Mouse (Mus musculus): Measurements from ENCODE around the gene Olfr1137. TPM values are rescaled to one million over a fixed set of nuclear protein-coding genes. Genes with fewer than 3 reads are reported as not detected.

The Olfr1137 gene
- not detected in 2 replicates for polyA plus RNA-seq (2015; fragmentation: Nextera tagmentation; extraction: Ambion mirVana)

- no peaks in the 10 kb centered on the region for H3K27me3 ChIP-seq
- no peak within 1 kb of the TSS for H3K27ac ChIP-seq
- H3K4me1 ChIP-seq = no peaks in the 10 kb centered on the region
- H3K9ac ChIP-seq = no peak within 1 kb of the TSS
- no peaks in the 10 kb centered on the region for H3K36me3 ChIP-seq
- no peaks in the 10 kb centered on the region for H3K9me3 ChIP-seq
- ATAC-seq (ENCODE audit: low FRiP score, low read depth) = no peak
- no peak within 1 kb of the TSS for H3K4me3 ChIP-seq
- H3K4me2 ChIP-seq (replicated peaks) = no peak within 1 kb of the TSS
Observed at GRCm38 (mm10) chr2:87713079-87713478, at the start of gene Olfr1137. Gene Olfr1137 (minus strand): TSS chr2:87713179.

GRCm38 (mm10) chr2:87753891-87754290 is 40.9 kb upstream of the Olfr1137 start, which contains the start of gene Olfr1141:
Gene Olfr1141 (minus strand): TSS chr2:87753991.
- Histone ChIP-seq H3K4me1 (no peaks in the 10 kb centered on the region), H3K36me3 (no peaks in the 10 kb centered on the region), H3K9me3 (no peaks in the 10 kb centered on the region), H3K9ac (no peak within 1 kb of the TSS), H3K27ac (no peak within 1 kb of the TSS), H3K27me3 (no peaks in the 10 kb centered on the region), H3K4me3 (no peak within 1 kb of the TSS), H3K4me2 (replicated peaks) (no peak within 1 kb of the TSS)
- WGBS = 82% methylated on average over 1 of the region's 1 CpGs
- ATAC-seq (ENCODE audit: low FRiP score, low read depth) = no peak

- no peaks in the 10 kb centered on the region for H3K36me3 ChIP-seq
- H3K27ac ChIP-seq = no peak within 1 kb of the TSS
- no peak for ATAC-seq (ENCODE audit: low FRiP score, low read depth)
- no peak within 1 kb of the TSS for H3K4me3 ChIP-seq
- H3K9ac ChIP-seq = no peak within 1 kb of the TSS
- no peaks in the 10 kb centered on the region for H3K27me3 ChIP-seq
- H3K4me1 ChIP-seq = no peaks in the 10 kb centered on the region
- H3K9me3 ChIP-seq = no peaks in the 10 kb centered on the region
- WGBS = 78% methylated on average over 3 of the region's 3 CpGs
- H3K4me2 ChIP-seq (replicated peaks) = no peak within 1 kb of the TSS
Observed at GRCm38 (mm10) chr2:87743452-87743851, 30.5 kb upstream of the Olfr1137 start, which contains the start of gene Olfr1140. Gene Olfr1140 (plus strand): TSS chr2:87743752.

- no peaks in the 10 kb centered on the region for H3K27me3 ChIP-seq
- no peak within 1 kb of the TSS for H3K4me2 ChIP-seq (replicated peaks)
- no peak within 1 kb of the TSS for H3K4me3 ChIP-seq
- no peak for ATAC-seq (ENCODE audit: low FRiP score, low read depth)
- H3K36me3 ChIP-seq = no peaks in the 10 kb centered on the region
- no peaks in the 10 kb centered on the region for H3K9me3 ChIP-seq
- H3K9ac ChIP-seq = no peak within 1 kb of the TSS
- no peak within 1 kb of the TSS for H3K27ac ChIP-seq
- no peaks in the 10 kb centered on the region for H3K4me1 ChIP-seq
- WGBS = 79% methylated on average over 1 of the region's 1 CpGs
Observed at GRCm38 (mm10) chr2:87739878-87740277, 26.9 kb upstream of the Olfr1137 start, which contains the start of gene Olfr1138. Gene Olfr1138 (minus strand): TSS chr2:87739978.

GRCm38 (mm10) chr2:87693847-87694246 is 19.1 kb downstream of the Olfr1137 start, which contains the start of gene Olfr1136:
Gene Olfr1136 (minus strand): TSS chr2:87693947.
- no peaks in the 10 kb centered on the region for H3K9me3 ChIP-seq
- no peak within 1 kb of the TSS for H3K9ac ChIP-seq
- no peak within 1 kb of the TSS for H3K4me2 ChIP-seq (replicated peaks)
- H3K27ac ChIP-seq = no peak within 1 kb of the TSS
- ATAC-seq (ENCODE audit: low FRiP score, low read depth) = no peak
- H3K4me1 ChIP-seq = no peaks in the 10 kb centered on the region
- H3K4me3 ChIP-seq = no peak within 1 kb of the TSS
- no peaks in the 10 kb centered on the region for H3K36me3 ChIP-seq
- no peaks in the 10 kb centered on the region for H3K27me3 ChIP-seq

- 24% methylated on average over 1 of the region's 1 CpGs for WGBS
- no peaks in the 10 kb centered on the region for H3K36me3 ChIP-seq
- H3K4me3 ChIP-seq = no peak within 1 kb of the TSS
- H3K27ac ChIP-seq = no peak within 1 kb of the TSS
- ATAC-seq (ENCODE audit: low FRiP score, low read depth) = no peak
- H3K9me3 ChIP-seq = no peaks in the 10 kb centered on the region
- no peak within 1 kb of the TSS for H3K4me2 ChIP-seq (replicated peaks)
- no peaks in the 10 kb centered on the region for H3K4me1 ChIP-seq
- H3K27me3 ChIP-seq = no peaks in the 10 kb centered on the region
- no peak within 1 kb of the TSS for H3K9ac ChIP-seq
Observed at GRCm38 (mm10) chr2:87673564-87673963, 39.4 kb downstream of the Olfr1137 start, which contains the start of gene Olfr1135. Gene Olfr1135 (minus strand): TSS chr2:87673664.

Other genes starting within 250 kb of the Olfr1137 start
- gene Pramel7, start 216.1 kb downstream of the Olfr1137 start, polyA plus RNA-seq (2015; fragmentation: Nextera tagmentation; extraction: Ambion mirVana) = not detected in 2 replicates
- gene Pramel6, start 206.6 kb downstream of the Olfr1137 start, polyA plus RNA-seq (2015; fragmentation: Nextera tagmentation; extraction: Ambion mirVana) = not detected in 2 replicates
- not detected in 2 replicates for gene Olfr153, start 181.4 kb downstream of the Olfr1137 start, polyA plus RNA-seq (2015; fragmentation: Nextera tagmentation; extraction: Ambion mirVana)
- not detected in 2 replicates for gene Olfr1128, start 167.6 kb downstream of the Olfr1137 start, polyA plus RNA-seq (2015; fragmentation: Nextera tagmentation; extraction: Ambion mirVana)
- not detected in 2 replicates for gene Olfr1129, start 139.3 kb downstream of the Olfr1137 start, polyA plus RNA-seq (2015; fragmentation: Nextera tagmentation; extraction: Ambion mirVana)
- not detected in 2 replicates for gene Olfr1130, start 107.0 kb downstream of the Olfr1137 start, polyA plus RNA-seq (2015; fragmentation: Nextera tagmentation; extraction: Ambion mirVana)
- not detected in 2 replicates for gene Olfr1131, start 86.1 kb downstream of the Olfr1137 start, polyA plus RNA-seq (2015; fragmentation: Nextera tagmentation; extraction: Ambion mirVana)
- gene Olfr1132, start 75.6 kb downstream of the Olfr1137 start, polyA plus RNA-seq (2015; fragmentation: Nextera tagmentation; extraction: Ambion mirVana) = not detected in 2 replicates
- not detected in 2 replicates for gene Olfr1133, start 65.8 kb downstream of the Olfr1137 start, polyA plus RNA-seq (2015; fragmentation: Nextera tagmentation; extraction: Ambion mirVana)
- gene Olfr1134, start 54.7 kb downstream of the Olfr1137 start, polyA plus RNA-seq (2015; fragmentation: Nextera tagmentation; extraction: Ambion mirVana) = not detected in 2 replicates
- not detected in 2 replicates for gene Olfr1135, start 39.5 kb downstream of the Olfr1137 start, polyA plus RNA-seq (2015; fragmentation: Nextera tagmentation; extraction: Ambion mirVana)
- not detected in 2 replicates for gene Olfr1136, start 19.2 kb downstream of the Olfr1137 start, polyA plus RNA-seq (2015; fragmentation: Nextera tagmentation; extraction: Ambion mirVana)
- not detected in 2 replicates for gene Olfr1138, start 26.8 kb upstream of the Olfr1137 start, polyA plus RNA-seq (2015; fragmentation: Nextera tagmentation; extraction: Ambion mirVana)
- gene Olfr1140, start 30.6 kb upstream of the Olfr1137 start, polyA plus RNA-seq (2015; fragmentation: Nextera tagmentation; extraction: Ambion mirVana) = not detected in 2 replicates
- gene Olfr1141, start 40.8 kb upstream of the Olfr1137 start, polyA plus RNA-seq (2015; fragmentation: Nextera tagmentation; extraction: Ambion mirVana) = not detected in 2 replicates
- gene Olfr152, start 66.3 kb upstream of the Olfr1137 start, polyA plus RNA-seq (2015; fragmentation: Nextera tagmentation; extraction: Ambion mirVana) = not detected in 2 replicates
- not detected in 2 replicates for gene Olfr1143, start 87.4 kb upstream of the Olfr1137 start, polyA plus RNA-seq (2015; fragmentation: Nextera tagmentation; extraction: Ambion mirVana)
- not detected in 2 replicates for gene Olfr1145, start 96.6 kb upstream of the Olfr1137 start, polyA plus RNA-seq (2015; fragmentation: Nextera tagmentation; extraction: Ambion mirVana)
- gene Olfr1148, start 117.4 kb upstream of the Olfr1137 start, polyA plus RNA-seq (2015; fragmentation: Nextera tagmentation; extraction: Ambion mirVana) = not detected in 2 replicates
- gene Olfr1150-ps1, start 130.8 kb upstream of the Olfr1137 start, polyA plus RNA-seq (2015; fragmentation: Nextera tagmentation; extraction: Ambion mirVana) = not detected in 2 replicates
- gene Olfr1151, start 142.7 kb upstream of the Olfr1137 start, polyA plus RNA-seq (2015; fragmentation: Nextera tagmentation; extraction: Ambion mirVana) = not detected in 2 replicates
- 0.03 TPM in 1 of 2 replicates, not detected in the other for gene Olfr1152, start 153.3 kb upstream of the Olfr1137 start, polyA plus RNA-seq (2015; fragmentation: Nextera tagmentation; extraction: Ambion mirVana)
- gene Olfr1153, start 181.8 kb upstream of the Olfr1137 start, polyA plus RNA-seq (2015; fragmentation: Nextera tagmentation; extraction: Ambion mirVana) = not detected in 2 replicates
- not detected in 2 replicates for gene Olfr1154, start 192.0 kb upstream of the Olfr1137 start, polyA plus RNA-seq (2015; fragmentation: Nextera tagmentation; extraction: Ambion mirVana)
- not detected in 2 replicates for gene Olfr1155, start 232.0 kb upstream of the Olfr1137 start, polyA plus RNA-seq (2015; fragmentation: Nextera tagmentation; extraction: Ambion mirVana)
- gene Olfr1156, start 239.9 kb upstream of the Olfr1137 start, polyA plus RNA-seq (2015; fragmentation: Nextera tagmentation; extraction: Ambion mirVana) = not detected in 2 replicates